Mouse (Mus musculus) spleen, embryonic (tissue): ENCODE measurements around the gene Olfr730.

Experiments
- CTCF ChIA-PET: fragments of 350-600 bp; sonication (Branson Sonifier 250); formaldehyde crosslinking; loops from one replicate; lab custom pipeline; 2022; lab: Charles Lee

Gene Olfr730

DNA sequence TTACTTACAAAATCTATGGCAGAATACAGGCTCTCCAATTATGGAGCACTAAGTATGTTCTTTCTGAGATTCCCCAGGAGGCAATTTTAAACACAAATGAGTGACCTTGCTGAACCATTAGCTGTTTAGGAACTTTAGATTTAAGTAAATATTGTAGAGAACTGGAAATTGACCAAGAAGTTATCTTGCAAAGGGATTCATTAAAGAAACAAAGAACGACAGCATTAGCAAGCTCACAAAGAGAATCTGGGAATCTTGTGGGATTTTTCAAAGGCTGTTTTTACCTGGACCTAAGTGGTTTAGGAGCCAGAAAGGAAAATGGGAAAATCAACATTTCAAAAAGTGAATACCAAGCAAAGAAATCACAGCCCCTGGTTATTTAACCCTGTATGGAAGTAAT, at the start of gene Olfr730:
TSS of gene Olfr730 (minus strand) at position 101 of the 400 bp plus-strand sequence.
- CTCF ChIA-PET = no interaction called here

DNA sequence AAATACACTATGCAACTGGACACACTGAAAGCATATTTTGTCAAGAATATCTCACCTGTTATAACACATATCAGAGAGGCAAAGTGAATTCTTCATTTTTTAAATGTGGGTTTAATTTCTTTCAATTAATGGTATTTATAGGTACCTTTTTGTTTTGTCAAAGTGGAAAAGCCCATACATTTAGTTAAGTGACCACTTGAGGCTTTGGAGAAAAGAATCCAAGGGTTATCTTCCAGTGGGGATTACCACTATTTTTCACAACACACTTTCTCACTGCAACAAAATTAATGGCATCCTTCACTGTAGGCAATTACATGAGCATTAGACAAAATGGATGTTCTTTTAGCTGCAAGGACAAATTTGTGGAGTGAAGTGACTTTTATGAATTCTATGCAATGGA, 35.2 kb downstream of the Olfr730 start, which contains the start of gene Olfr729:
TSS of gene Olfr729 (minus strand) at position 101 of the 400 bp plus-strand sequence.
- CTCF ChIA-PET = no interaction called here

- CTCF ChIA-PET = no interaction called here
These were observed 45.4 kb downstream of the Olfr730 start, which contains the start of gene Olfr728 for GRCm38 (mm10) chr14:50142580-50142979. Olfr728 (minus strand) TSS chr14:50142680.
